Mouse (Mus musculus) kidney, adult 2 months (tissue): ENCODE data around the gene Styk1. TPM values are rescaled to one million over a fixed set of nuclear protein-coding genes. Genes with fewer than 3 reads are reported as not detected.

Source experiments
- DNase-seq: peaks from one replicate; pipeline ENCODE4 v3.0.0; 2021
- H3K27ac ChIP-seq: fragments of 200-500 bp; 2 replicates; pipeline ENCODE4 v1.5.1; 2012; ENCODE audit warnings: low read depth, low read length, control low read depth, inconsistent platforms; ENCODE audit not compliant: insufficient read depth
- H3K27me3 ChIP-seq: fragments of 200-500 bp; replicated peaks from 2 replicates; pipeline ENCODE4 v1.6.1; 2012; ENCODE audit warnings: mild to moderate bottlenecking, moderate library complexity, low read length, inconsistent platforms; ENCODE audit not compliant: control insufficient read depth, insufficient read depth
- H3K36me3 ChIP-seq: fragments of 200-500 bp; 2 replicates; pipeline ENCODE4 v1.6.1; 2012; ENCODE audit warnings: mild to moderate bottlenecking, moderate library complexity, low read length, inconsistent platforms; ENCODE audit not compliant: control insufficient read depth, insufficient read depth
- H3K4me1 ChIP-seq: fragments of 200-500 bp; 2 replicates; pipeline ENCODE4 v1.6.1; 2011; ENCODE audit warnings: low read length; ENCODE audit not compliant: control insufficient read depth, insufficient read depth
- H3K4me3 ChIP-seq: fragments of 200-500 bp; 2 replicates; pipeline ENCODE4 v1.5.1; 2011; ENCODE audit warnings: mild to moderate bottlenecking, low read depth, low read length, control low read depth; ENCODE audit not compliant: insufficient read depth
- CTCF ChIP-seq: fragments of 200-500 bp; conservative IDR thresholded peaks from 2 replicates; pipeline ENCODE4 v1.5.1; 2011; ENCODE audit warnings: low read depth, mild to moderate bottlenecking, control low read depth, low read length, moderate library complexity, mixed read lengths; ENCODE audit not compliant: insufficient read depth, insufficient read length
- POLR2A ChIP-seq: fragments of 200-500 bp; IDR thresholded peaks from one replicate; pipeline ENCODE4 v1.6.1; 2011; ENCODE audit warnings: low read depth, low read length, control low read depth
- WGBS: fragments of 180-500 bp; shearing (Covaris S2); methylation state at CpG from one replicate; pipeline ENCODE4 v1.1.7; 2018; 5-methylcytosine and 5-hydroxymethylcytosine counted together
- polyA plus RNA-seq: library from polyadenylated mRNA; depleted of rRNA; stranded (reverse); fragments of >200 nt; gene quantifications from 2 replicates; pipeline ENCODE4 v1.2.3, GENCODE M21; 2012

Gene Styk1
- polyA plus RNA-seq, 1 experiment, result 2.1 TPM

DNA sequence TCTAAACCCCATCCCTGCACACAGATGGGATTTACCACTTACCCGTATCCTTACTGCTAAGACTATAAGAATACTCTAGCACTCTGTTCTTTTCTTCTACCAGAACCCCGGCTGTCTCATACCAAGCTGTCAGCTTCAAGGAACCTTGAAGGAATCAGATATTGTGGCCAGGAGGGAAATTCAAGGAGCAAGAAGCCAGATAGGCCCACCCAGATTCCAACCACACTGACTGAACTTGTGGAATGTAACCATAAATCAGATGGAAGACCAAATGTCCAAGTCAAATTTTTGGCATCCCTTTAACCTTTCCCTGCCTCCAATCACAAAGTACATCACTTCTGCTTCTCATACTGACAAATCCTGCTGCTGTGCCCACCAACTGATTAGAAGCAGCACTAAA, 6.4 kb downstream of the Styk1 start:
- Histone ChIP-seq H3K36me3 (no peaks in the 10 kb centered on the region), H3K4me1 (no peaks in the 10 kb centered on the region), H3K27ac (no peak overlapping the region), H3K4me3 (no peak overlapping the region), H3K27me3 (no peaks in the 10 kb centered on the region)
- 45% methylated on average over 2 of the region's 2 CpGs for WGBS
- no peak for DNase-seq
- TF ChIP-seq POLR2A (no peak), CTCF (no peak)

DNA sequence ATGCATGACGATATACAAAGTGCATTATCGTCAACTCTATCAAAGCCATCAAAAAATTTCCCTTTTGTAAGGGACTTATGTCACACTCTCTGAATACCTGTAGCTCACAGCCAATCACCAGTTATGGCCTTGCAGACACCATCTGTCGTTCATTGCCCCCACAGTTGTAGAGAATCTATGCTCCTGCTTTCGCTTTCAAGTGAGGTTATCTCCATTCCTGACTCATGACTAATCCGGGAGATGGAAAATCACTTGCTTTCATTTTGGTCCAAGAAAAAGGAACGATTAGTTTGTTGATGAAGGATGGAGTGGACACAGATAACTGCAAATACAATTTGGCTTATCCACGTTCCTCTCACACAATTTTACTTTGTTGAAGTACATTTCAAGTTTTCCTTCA, 9.1 kb downstream of the Styk1 start:
- Histone ChIP-seq H3K27ac (no peak overlapping the region), H3K27me3 (no peaks in the 10 kb centered on the region)
- 78% methylated on average over 7 of the region's 7 CpGs for WGBS

DNA sequence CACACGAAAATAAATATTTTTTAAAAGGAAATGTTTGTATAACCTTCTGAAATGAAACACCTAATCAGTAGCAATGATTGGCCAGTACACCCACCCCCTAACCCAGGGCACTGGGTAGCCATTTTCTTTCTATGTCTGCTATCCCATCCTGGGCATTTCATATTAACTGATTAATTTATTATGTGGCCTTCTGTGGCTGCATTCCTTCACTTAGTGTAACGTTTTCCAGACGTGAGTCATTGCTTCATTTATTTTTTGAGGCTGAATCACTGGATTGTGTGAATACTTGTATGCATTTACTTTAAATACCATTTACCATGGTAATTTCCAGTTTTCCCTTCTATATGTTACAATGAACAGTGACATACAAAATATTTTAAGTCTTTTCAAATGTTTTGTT, 13.3 kb downstream of the Styk1 start:
- H3K27ac ChIP-seq, result no peak overlapping the region
- H3K27me3 ChIP-seq, result no peaks in the 10 kb centered on the region
- 51% methylated on average over 3 of the region's 3 CpGs for WGBS

More for the DNA sequence above, 9.1 kb downstream of the Styk1 start:
- H3K4me1 ChIP-seq, result no peaks in the 10 kb centered on the region
- no peak for DNase-seq
- no peaks in the 10 kb centered on the region for H3K36me3 ChIP-seq
- no peak for TF ChIP-seq POLR2A
- no peak for TF ChIP-seq CTCF
- no peak overlapping the region for H3K4me3 ChIP-seq

DNA sequence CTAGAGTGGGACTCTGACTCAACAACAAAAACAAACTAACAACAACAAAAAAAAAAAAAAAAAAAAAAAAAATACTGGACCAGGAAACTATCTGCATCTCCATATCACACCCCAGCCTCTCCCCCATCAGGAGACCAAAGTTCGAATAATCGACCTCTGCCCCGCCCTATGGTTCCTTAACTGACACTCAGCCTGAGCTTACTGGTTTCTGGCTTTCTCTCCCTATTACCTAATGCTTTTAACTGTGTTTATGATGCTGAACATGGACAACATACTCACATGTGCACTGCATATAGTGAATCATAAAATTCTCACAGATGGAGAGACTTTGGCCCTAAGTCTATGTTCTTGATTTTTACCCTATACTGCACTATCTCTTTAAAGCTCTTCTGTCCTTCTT, 14.1 kb downstream of the Styk1 start:
- H3K27ac ChIP-seq, result no peak overlapping the region
- no peaks in the 10 kb centered on the region for H3K36me3 ChIP-seq
- TF ChIP-seq CTCF (no peak), POLR2A (no peak)
- WGBS, result 82% methylated on average over 3 of the region's 3 CpGs
- H3K27me3 ChIP-seq, result no peaks in the 10 kb centered on the region
- no peak overlapping the region for H3K4me3 ChIP-seq
- H3K4me1 ChIP-seq, result no peaks in the 10 kb centered on the region
- DNase-seq, result no peak

More for the DNA sequence above, 13.3 kb downstream of the Styk1 start:
- DNase-seq, result no peak
- Histone ChIP-seq H3K36me3 (no peaks in the 10 kb centered on the region), H3K4me1 (no peaks in the 10 kb centered on the region), H3K4me3 (no peak overlapping the region)
- TF ChIP-seq POLR2A (no peak), CTCF (no peak)

DNA sequence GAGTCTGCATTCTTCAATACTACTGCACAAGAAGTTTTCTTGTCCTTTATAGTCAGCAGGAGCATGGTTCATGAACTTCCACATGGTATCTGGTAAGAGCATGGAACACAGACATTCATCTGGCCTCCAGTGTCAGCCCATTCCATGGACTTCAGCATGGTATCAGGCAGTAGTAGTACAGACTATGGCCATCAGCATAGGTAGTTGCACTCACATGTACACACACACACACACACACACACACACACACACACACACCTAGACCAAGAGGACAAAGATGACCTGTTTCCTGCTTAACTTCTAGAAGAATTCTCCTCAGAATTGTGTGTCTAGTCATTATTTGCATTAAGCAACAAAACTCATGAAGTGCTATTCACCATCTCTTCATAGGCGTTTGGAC, 14.6 kb downstream of the Styk1 start:
- Histone ChIP-seq H3K27ac (no peak overlapping the region), H3K36me3 (no peaks in the 10 kb centered on the region), H3K4me3 (no peak overlapping the region), H3K27me3 (no peaks in the 10 kb centered on the region), H3K4me1 (no peaks in the 10 kb centered on the region)
- 78% methylated on average over 1 of the region's 1 CpGs for WGBS
- DNase-seq, result no peak
- TF ChIP-seq POLR2A (no peak), CTCF (no peak)

DNA sequence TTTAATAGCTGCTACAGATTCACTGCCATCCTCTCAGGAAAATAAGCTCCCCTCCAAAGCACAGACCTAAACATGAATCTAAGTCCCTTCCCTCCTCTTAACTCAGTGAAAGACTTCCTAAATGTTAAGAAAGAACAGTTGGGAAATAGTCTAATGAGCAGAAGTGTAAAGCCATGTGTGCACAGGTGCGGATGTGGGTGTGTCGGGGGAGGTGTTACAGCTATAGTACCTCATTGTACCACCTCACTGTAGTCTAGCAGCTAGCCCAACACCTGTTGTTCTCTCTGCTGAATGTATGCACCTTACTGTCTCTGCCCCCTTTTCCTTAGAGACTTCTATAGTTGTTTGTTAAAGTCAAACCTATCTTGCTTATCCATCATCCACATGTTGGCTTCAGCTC, 26.3 kb downstream of the Styk1 start:
- no peak overlapping the region for H3K27ac ChIP-seq
- WGBS, result 83% methylated on average over 2 of the region's 2 CpGs
- no peaks in the 10 kb centered on the region for H3K27me3 ChIP-seq
- H3K4me3 ChIP-seq, result no peak overlapping the region
- H3K36me3 ChIP-seq, result no peaks in the 10 kb centered on the region
- no peak for TF ChIP-seq POLR2A
- TF ChIP-seq CTCF, result no peak
- no peaks in the 10 kb centered on the region for H3K4me1 ChIP-seq
- no peak for DNase-seq

DNA sequence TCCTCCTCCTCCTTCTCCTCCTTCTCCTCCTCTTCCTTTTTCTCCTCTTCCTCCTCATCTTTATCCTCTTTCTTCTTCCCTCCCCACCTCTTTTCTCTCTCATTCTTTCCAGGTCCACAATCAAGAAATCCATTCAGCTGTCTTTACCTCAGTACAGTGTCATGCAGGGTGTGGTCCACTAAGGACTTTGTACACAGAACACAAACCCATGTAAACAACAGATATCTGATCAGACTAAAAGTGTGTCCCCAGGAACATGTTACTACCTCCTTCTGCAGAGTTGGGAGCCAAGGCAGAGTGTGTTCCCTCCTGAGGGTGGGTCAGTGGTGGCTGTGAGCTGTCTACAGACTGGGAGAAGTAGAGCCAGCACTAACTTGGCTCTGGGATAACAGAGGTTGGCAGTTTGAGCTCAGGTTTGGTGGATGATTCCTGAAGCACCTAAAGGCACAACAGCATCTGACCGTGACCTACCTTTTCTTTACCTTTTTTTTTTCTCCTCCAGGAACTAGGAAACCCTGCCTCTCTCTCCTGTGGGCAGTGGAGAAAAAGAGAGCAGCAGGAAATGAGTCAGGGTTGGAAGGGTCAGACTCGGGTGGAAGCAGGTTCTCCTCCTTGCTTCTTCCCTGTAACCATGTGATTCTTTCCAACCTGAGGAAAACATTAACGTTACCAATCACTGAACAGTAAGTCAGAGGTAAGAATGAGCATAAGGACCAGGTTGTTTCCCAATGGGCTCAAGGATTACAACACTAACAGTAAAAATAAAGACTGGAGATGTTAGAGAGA, 31.4 kb downstream of the Styk1 start:
- no peaks in the 10 kb centered on the region for H3K27me3 ChIP-seq
- no peak for DNase-seq
- H3K4me3 ChIP-seq, result no peak overlapping the region
- no peak overlapping the region for H3K27ac ChIP-seq
- WGBS, result 42% methylated on average over 3 of the region's 3 CpGs
- H3K4me1 ChIP-seq, result no peaks in the 10 kb centered on the region
- TF ChIP-seq CTCF (no peak), POLR2A (no peak)
- H3K36me3 ChIP-seq, result no peaks in the 10 kb centered on the region
